Mouse (Mus musculus) layer of hippocampus, postnatal 10 days (tissue): ENCODE results near the gene Rab8a. TPM values are rescaled to one million over a fixed set of nuclear protein-coding genes. Genes with fewer than 3 reads are reported as not detected.
"Not testable (repeated sequence)": the region's sequence is repeated elsewhere in the genome, so short reads cannot be mapped to it uniquely, and the experiment has no call there.

ENCODE experiments used
- DNase-seq, 2 experiments: peaks; one replicate each; pipeline ENCODE4 v3.0.0; 2021; ENCODE audit warnings: low spot score in 2 of 2
- long read RNA-seq: library from polyadenylated mRNA; stranded (forward); transcript quantifications from one replicate; pipeline ENCODE4 v2.0.0, GENCODE M21; 2023
- total RNA-seq, 2 experiments: library from RNA; stranded (reverse); gene quantifications; 2 replicates each; pipeline ENCODE4 v1.2.3; 2021

Gene Rab8a
- total RNA-seq = 10 to 100 TPM; 38.0 to 50.9 TPM
- long read RNA-seq, full-length matches to known transcripts = 83 of 96 reads
- long read RNA-seq, partial matches to known transcripts = 3 of 96 reads
- long read RNA-seq, other reads (novel, unspliced or antisense) = 10 of 96 reads

DNA sequence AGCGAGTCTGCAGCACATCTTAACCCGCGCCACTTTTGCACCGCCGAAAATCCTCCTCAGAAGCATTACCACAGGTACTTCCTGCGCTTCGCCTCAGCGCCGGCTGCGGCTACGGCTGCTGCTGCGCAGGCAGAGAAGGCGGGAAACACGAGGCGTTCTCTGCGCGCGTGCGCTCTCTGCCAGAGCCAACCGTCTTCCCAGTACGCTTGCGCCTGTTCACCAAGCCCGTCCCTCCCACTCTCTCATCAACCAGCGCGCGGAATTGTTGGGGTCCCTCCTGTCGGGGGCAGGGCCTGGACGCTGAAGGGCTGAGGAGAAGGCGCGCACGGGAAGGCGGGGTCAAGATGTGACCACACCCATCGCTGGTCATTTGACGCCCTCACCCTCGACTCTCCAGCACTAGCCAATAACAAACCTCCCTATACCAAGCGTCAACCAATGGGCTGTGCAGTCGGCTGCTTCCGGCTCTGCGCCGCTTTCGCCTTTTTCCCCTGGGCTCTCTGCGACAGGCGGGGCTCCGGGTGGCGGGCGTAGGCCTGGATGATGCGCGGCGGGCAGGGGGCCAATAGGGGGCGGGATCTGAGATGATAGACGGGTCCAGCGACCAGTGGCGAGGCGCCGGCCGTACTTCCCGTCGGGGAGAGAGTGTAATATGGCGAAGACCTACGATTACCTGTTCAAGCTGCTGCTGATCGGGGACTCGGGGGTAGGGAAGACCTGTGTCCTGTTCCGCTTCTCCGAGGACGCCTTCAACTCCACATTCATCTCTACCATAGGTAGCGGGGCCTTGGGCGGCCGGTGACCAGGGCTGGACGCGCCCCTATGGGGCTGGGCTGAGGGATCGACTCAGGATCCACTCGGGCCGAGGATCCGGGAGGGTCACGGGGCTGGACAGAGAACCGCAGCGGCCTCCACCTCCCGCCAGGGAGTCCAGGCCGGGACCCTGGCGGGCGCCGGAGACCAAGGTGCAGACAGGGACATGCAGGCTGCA, at the start of gene Rab8a:
Gene Rab8a (plus strand): TSS at position 494 of the 991 bp plus-strand sequence.
- peak; percentile 100 for DNase-seq

DNA sequence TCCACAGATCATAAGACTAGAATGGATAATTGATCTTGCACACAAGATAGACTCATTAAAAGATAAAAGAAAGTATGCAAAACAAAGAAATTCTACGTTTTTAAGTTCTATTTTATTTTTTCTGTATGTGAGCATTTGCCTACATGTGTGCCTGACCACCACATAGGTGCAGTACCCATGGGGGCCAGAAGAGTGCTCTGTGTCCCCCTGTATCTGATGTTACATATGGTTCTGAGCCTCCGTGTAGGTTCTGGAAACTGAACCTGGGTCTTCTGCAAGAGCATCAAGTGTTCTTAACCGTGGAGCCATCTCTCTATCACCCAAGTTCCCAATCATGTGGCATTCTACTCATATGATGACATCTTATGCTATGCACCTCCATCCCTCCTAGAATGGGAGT, 48.5 kb upstream of the Rab8a start:
- DNase-seq = no peak

DNA sequence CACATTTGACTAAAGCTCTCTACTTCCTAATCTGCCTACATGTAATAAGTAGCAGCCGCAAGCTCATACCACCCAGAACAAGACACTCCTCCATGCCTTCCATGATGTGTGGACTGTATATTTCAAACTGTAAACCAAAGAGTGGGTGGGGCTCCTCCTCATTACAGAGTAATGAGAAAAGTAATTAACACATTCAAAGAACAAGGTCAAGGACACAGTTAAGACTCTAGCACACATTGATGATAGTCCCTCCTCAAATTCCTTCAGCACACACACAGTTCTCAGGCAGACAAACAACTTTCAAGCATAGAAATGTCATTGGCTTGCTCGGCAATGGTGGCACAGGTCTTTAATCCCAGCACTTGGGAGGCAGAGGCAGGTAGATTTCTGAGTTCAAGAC, 45.8 kb upstream of the Rab8a start:
- no peak for DNase-seq

DNA sequence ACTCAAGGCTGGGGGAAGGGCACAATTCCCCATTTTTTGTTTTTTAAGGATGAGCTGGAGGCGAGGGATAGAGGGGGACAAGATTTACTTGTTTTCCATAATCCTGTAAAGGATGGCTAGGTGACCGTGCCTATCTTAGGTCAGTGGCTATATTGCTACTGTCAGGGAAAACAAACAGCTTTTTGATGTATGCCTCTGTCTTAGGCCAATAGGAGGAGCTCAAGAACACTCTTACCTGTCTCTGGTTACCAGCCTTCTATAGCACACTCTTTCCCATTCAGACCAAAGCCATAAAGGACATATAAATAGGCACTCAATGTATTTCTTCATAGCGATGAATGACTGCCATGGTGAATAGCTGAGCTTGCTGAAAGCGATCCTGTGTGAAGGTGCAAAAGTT, 42.4 kb upstream of the Rab8a start:
- DNase-seq = no peak

DNA sequence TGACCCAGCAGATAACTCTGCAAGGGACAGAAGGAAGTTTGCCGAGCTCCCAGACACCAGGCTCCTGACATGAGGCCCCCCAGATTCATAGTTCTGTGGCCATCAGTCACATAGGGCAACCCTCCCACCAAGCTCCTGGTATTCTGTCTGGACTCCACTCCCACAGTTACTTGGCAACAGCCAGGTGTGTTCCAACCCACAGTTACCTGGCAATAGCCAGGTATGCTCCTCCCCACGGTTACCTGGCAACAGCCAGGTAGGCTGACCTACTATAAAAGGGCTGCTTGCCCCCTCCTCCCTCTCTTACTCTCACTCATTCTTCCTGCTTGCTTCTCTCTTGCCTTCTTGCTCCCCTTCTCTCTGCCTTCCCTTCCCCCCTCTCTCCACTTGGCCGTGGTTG, 39.5 kb upstream of the Rab8a start:
- not testable (repeated sequence) for DNase-seq

DNA sequence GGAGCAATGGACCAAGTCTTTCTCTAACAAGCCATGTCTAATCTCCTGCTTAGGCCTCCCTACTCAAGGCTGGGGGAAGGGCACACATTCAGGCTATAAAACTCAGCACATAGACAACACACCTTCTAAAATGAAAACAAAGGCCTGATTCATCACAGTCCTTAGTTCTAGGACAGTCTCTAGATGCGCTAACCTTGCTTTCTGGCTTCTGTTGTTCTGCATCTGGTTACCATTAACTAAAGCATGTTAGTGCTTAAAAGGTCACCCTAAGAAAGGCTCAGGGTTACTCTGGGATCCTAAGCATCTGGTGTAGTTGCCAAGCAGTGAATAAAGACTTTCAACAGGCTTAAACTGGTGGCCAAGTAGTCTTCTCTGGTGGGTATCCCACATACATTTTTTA, 39.0 kb upstream of the Rab8a start:
- DNase-seq = no peak

DNA sequence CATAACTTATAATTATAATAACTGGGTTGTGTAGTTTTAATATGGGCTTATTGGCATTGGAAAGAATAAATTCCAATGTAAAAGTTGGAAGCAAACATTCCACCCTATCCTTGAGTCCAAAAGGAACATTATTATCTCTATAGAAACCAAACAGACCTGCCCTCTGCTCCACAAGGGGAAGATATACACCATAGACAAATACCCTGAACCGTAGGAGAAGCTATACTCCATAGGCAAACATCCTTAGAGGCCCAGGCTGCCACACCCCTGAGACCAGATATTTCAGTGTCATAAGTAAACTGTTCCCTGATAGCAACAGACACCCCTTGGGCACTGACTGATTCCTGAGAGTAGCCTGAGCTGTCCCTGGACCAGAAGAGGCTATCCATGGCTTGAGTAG, 33.2 kb upstream of the Rab8a start:
- DNase-seq = no peak

DNA sequence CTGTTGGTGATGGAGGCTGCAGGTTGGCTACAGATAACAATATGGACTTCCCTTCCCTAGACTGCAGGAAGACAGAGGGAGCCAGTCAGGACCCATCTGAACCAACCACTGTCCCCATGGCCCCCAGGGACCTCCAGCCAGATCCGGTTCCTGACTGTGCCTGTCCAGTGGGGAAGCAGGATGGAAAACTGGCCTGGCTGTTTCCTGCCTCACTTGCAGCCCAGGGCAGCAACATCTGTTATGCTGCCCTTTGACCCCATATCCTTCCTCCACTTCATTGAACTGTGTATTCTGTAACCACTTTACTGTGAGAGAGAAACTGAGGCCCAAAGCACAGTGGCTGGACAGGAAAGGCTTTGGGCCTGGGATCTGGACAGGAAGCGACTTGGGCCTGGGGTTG, 29.7 kb upstream of the Rab8a start:
- no peak for DNase-seq

DNA sequence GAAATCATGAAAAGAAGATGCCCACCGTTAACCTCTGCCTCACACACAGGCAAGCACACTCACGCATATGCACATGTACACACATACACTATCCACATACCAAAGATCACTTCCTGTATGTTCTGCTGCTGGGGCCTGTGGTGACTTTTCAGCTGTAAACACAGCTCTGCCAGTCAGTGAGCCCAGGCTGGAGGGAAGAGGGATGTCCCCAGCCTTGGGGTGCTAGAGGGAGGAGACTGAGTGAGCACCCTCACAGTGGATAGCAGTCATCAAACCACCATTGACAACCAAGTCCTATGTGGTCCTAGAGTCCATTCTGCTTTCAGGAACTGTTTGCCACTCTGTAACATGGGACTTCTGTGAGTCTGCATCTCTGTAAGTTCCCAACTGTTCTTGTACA, 29.1 kb upstream of the Rab8a start:
- no peak for DNase-seq

DNA sequence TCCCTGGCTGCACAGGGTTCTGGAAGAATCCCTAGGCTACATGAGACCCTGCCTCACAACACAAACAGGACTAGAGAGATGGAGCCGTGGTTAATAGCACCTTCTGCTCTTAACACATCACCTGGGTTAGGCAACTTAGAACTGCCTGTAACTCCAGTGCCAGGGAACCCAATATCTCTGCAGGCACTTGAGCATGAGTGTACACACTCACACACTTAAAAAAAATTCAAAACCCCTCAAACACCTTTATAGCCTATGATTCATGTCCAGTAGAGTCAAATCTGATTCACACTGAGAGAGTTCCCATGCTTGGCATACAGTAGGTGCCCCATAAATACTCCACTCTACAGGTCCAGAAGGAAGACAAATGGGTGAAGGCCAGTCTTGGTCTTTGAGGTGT, 28.6 kb upstream of the Rab8a start:
- no peak for DNase-seq

DNA sequence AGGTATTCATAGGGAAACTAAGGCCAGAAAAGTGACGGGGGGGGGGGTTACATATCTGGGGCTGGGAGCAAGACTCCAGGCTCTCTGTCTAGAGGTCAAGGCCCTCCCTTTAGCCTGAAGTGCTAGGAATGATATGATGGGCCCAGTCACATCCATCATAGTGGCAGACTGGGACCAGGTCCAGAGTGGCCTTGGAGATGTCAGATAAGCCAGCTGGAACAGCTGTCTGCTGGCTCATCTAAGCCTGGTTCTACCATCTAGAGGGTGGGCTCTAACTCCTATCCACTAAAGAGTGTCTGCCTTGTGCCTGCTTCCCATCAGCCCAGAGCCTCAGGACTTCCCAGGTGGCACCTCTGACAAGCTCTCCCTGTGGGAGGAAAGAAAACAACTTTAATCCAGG, 28.1 kb upstream of the Rab8a start:
- no peak for DNase-seq

DNA sequence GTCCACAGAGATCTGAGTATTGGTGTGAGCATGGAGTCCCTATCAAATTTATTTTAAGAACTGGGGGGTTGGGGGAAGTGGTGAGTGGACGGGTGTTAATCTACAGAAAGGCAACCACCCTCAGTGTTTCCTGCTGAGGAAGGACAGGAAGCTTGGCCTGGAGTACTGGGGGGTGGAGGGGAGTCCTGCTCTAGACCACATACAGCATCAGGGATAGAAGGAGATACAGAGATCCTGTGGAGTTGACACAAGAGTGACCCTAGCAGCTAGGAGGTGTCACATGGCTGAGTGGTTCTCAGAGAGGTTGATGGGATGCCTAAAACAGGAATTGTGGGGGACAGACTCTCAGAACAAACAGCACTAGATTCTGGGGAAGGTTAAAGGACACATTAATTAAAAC, 27.5 kb upstream of the Rab8a start:
- no peak for DNase-seq

DNA sequence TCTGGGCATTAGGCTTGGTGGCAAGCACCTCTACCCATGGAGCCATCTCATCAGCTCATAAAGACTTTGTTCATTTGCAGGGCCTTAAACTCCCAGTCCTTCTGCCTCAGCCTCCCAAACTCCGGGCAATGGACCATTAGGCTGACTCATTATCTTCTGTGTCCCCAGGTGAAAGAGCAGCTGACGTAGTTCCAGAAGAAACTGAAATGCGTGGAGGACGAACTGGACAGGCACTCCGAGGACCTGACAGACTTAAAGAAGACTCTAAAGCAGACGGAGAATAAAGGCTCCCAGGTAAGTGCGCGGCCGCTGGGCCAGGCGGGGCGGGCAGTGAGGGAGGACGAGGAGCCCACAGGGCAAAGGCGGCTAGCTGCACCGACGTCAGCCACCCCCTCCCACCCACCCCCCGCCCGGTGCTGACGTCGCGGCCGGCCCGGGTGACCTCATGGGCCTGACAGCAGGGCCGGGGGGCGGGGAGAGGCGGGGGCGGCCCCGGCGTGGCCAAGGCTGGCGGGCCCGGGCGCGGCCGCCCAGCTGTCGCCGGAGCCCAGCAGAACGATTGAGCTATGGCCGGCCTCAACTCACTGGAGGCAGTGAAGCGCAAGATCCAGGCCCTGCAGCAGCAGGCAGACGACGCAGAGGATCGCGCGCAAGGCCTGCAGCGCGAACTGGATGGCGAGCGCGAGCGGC, 26.1 kb upstream of the Rab8a start, which contains the start of gene Tpm4:
Gene Tpm4 (plus strand): TSS at position 220 of the 690 bp plus-strand sequence.
- peak in 1 of 2 experiments; percentile 25 for DNase-seq

DNA sequence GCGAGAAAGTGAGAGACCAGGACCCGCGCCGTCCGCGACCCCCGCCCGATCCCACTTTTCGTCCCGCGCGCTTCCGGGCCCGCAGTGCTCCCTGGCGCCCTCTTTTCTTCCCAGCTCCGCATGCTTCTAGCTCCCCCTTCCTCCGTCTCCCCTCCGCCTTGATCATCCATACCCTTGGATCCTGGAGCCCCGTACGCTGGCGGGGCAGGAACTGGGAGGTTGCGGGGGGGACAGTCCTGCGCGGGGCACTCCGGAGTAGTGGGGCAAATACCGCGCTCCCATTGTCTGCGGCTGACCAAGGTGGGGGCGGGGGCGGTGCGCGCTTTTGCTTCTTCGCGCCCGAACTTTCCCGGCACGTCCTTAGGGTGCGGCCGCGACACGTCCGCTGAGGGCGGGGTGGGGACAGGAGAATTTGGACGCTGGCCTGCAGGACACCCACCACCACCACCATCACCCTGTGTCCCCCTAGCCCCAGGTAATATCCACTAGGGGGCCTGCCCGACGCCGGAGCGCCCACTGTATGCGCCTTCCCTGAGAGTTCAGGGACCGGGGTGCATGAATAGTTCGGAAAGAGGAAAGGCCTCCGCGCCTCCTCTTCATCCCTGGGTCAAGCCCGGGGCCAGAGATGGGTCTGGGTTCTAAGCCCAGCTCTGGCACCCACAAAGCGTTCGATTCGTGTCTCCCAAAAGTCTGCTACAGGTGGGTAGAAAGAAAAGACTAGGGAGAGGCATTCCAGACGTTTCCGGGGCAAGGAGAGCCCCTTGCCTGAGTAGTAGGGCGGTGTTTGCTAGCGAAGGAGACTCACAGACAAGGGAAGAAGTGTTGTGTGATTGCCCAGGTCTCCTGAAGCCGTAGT, 25.3 kb upstream of the Rab8a start:
- DNase-seq = peak; percentile 41 to 55

DNA sequence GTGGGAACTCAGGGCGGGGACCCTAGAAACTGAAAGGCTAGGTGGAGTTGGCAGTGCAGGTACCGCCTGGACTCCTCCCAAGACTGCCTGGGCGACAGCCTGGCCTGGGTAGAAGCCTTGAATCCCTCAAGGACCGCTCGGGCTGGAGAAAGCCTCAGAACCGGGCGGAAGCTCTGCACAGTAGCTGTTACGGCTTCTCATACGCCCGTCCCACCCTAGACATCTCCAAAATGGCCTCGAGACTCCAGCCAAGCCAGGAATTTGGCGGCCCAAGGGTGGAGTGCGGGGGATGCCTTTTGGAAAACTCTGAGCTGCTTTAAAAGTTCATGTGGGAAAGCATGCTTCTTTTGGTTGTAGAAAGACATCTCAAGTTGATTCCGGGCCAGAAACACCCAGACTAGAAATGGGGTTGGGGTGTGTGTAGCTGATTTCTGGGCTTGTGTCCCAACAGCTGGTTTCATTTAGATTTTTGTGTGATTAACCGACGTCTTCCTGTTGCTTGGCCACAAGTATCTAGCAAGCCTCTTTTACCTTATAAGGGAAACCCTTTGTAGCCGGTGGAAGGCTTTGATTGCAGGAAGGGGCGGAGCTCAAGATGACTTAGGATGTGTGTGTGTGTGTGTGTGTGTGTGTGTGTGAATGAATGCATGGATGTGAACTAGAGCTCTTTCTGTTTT, 24.6 kb upstream of the Rab8a start:
- peak; percentile 26 to 32 for DNase-seq

DNA sequence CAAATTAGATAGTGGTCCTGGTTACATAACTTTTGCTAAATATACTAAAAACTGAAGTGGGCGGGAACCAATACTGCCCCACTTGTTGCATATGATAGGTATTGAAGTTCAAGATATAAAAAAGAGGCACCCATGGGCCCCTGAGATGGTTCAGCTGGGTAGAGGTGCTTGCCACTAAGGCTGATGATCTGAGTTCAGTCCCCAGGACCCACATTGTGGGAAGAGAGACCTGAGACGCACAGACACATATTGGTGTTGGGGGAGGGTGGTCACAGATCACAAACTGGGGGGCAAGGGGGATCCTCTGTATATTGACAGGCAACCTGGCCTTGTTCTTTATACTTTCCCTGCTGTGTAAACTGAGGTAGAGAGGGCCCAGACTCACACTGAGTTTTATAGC, 23.6 kb upstream of the Rab8a start:
- no peak for DNase-seq

DNA sequence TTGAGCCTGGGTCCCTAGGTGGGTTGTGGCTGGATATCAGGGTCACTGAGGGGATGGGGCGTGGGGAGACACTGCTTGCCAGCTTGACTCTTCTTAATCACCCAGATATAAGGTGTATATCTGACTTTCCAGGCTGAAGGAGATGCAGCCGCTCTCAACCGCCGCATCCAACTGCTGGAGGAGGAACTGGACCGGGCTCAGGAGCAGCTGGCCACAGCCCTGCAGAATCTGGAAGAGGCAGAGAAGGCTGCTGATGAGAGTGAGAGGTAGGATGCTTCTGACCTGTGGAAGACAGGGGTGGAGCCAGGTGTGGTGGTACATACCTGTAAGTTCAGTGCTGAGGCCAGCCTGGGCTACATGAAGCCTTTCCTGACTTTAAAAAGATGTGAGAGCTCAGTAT, 22.5 kb upstream of the Rab8a start:
- DNase-seq = no peak

DNA sequence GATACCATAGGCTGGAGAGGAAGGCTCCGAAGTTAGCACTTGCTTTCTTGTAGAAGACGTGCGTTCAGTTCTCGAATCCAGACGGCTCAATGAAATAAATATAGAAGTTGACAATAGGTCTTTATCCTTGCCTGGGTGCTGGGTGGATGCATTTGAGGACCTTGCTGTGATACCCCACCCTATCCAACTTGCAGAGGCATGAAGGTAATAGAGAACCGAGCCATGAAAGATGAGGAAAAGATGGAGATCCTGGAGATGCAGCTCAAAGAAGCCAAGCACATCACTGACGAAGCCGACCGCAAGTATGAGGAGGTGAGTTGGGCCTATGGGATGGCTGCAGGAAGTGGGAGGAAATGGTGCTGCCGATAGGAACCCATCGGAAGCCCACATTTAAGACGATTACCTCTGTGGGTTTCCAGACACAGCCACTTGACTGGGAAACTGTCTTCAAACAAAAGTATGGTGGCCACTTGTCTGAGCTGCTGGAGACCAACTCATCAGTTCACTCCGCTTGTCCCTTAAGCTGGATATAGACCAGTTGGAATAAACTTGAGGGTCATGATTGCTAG, 17.7 kb upstream of the Rab8a start:
- DNase-seq = no peak

DNA sequence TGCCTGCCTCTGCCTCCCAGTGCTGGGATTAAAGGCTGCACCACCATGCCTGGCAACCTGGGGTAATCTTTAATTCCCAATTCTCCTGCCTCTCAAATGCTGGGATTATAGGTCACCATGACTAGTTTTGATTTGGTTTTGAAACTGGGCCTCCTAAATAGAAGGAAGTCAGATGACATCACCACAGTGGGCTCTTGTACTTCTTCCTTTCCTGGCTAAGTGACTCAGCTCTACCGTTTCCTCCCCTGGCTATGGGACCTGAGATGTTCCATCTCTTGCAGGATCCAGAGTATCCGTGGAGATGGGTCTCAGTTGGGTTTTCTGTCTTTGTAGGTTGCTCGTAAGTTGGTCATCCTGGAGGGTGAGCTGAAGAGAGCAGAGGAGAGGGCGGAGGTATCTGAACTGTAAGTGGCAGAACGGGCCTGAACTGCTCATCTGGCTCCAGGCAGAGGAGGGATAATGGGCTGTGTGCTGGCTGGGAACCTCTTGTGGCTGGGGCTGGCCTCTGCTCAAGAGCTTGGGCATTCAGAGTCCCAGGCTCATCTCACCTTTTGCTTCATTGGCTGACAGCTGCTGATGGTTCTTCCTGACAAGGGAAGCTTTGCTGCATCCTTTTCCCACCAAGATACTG, 16.5 kb upstream of the Rab8a start:
- DNase-seq = no peak

DNA sequence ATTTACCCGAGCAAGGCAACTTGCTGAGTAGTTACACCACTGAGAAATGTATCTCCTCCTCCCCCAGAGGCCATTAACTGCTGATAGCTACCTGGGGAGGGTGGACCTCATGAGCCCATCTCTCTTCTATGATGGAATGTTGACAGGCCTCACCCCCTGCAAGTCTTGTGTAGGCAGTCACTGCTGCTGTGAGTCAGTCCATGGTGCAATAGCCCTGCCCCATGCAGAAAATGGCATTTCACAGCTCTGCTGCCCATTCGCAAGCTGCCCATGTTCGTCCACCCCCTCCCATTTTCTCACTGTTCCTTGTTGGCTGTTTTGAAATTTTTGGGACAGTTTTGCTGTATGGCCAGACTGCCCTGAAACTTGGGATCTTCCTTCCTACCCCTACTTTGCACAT, 15.5 kb upstream of the Rab8a start:
- no peak for DNase-seq
